Mouse (Mus musculus) kidney, postnatal 36 days (tissue): Measurements from ENCODE around the gene Pank1.

Experiments used
- DNase-seq, 2 experiments: peaks; one replicate each; pipeline ENCODE4 v3.0.0; 2021 to 2022; ENCODE audit warnings: mixed read lengths in 2 of 2

Gene Pank1

GRCm38 (mm10) chr19:34877898-34878602 is 1.2 kb downstream of the Pank1 start:
- DNase-seq: peak; percentile 91 to 97

GRCm38 (mm10) chr19:34876676-34877075 is 2.6 kb downstream of the Pank1 start:
- peak; percentile 67 to 70 for DNase-seq

- DNase-seq: no peak
Observed at GRCm38 (mm10) chr19:34869375-34869774, 9.9 kb downstream of the Pank1 start.

- DNase-seq: peak in 1 of 2 experiments; percentile 53
Observed at GRCm38 (mm10) chr19:34868093-34868741, 11.0 kb downstream of the Pank1 start.

- no peak for DNase-seq
Observed at GRCm38 (mm10) chr19:34863737-34864136, 15.5 kb downstream of the Pank1 start.

GRCm38 (mm10) chr19:34856021-34856651 is 23.1 kb downstream of the Pank1 start:
- peak in 1 of 2 experiments; percentile 57 for DNase-seq

GRCm38 (mm10) chr19:34851161-34851560 is 28.1 kb downstream of the Pank1 start:
- DNase-seq: peak in 1 of 2 experiments; percentile 37

- peak; percentile 73 to 81 for DNase-seq
Observed at GRCm38 (mm10) chr19:34849426-34849825, 29.8 kb downstream of the Pank1 start.

GRCm38 (mm10) chr19:34848164-34848563 is 31.1 kb downstream of the Pank1 start:
- no peak for DNase-seq

GRCm38 (mm10) chr19:34847103-34847502 is 32.2 kb downstream of the Pank1 start:
- no peak for DNase-seq

- DNase-seq: peak in 1 of 2 experiments; percentile 36
Observed at GRCm38 (mm10) chr19:34846508-34847038, 32.7 kb downstream of the Pank1 start.

- no peak for DNase-seq
Observed at GRCm38 (mm10) chr19:34846005-34846404, 33.2 kb downstream of the Pank1 start.

GRCm38 (mm10) chr19:34845331-34845730 is 33.9 kb downstream of the Pank1 start:
- DNase-seq: no peak

- DNase-seq: no peak
Observed at GRCm38 (mm10) chr19:34844760-34845159, 34.5 kb downstream of the Pank1 start.

GRCm38 (mm10) chr19:34844047-34844446 is 35.2 kb downstream of the Pank1 start:
- no peak for DNase-seq

- DNase-seq: no peak
Observed at GRCm38 (mm10) chr19:34841719-34842506, 37.3 kb downstream of the Pank1 start.

GRCm38 (mm10) chr19:34838624-34839023 is 40.6 kb downstream of the Pank1 start:
- DNase-seq: no peak

- DNase-seq: no peak
Observed at GRCm38 (mm10) chr19:34831702-34832101, 47.6 kb downstream of the Pank1 start.

GRCm38 (mm10) chr19:34827916-34828635 is 51.2 kb downstream of the Pank1 start:
- no peak for DNase-seq

GRCm38 (mm10) chr19:34827444-34827843 is 51.8 kb downstream of the Pank1 start:
- no peak for DNase-seq

GRCm38 (mm10) chr19:34825946-34826655 is 53.2 kb downstream of the Pank1 start:
- peak; percentile 60 to 74 for DNase-seq
